Mouse (Mus musculus) heart, adult 9 months (tissue): ENCODE results near the gene Man2b2.
A peak's percentile ranks its signal among the peaks of the same experiment; 100 is the strongest.

ENCODE experiments used
- DNase-seq, 2 experiments: peaks; one replicate each; pipeline ENCODE4 v3.0.0; 2022; ENCODE audit warnings: low spot score in 2 of 2

Man2b2 gene

DNA sequence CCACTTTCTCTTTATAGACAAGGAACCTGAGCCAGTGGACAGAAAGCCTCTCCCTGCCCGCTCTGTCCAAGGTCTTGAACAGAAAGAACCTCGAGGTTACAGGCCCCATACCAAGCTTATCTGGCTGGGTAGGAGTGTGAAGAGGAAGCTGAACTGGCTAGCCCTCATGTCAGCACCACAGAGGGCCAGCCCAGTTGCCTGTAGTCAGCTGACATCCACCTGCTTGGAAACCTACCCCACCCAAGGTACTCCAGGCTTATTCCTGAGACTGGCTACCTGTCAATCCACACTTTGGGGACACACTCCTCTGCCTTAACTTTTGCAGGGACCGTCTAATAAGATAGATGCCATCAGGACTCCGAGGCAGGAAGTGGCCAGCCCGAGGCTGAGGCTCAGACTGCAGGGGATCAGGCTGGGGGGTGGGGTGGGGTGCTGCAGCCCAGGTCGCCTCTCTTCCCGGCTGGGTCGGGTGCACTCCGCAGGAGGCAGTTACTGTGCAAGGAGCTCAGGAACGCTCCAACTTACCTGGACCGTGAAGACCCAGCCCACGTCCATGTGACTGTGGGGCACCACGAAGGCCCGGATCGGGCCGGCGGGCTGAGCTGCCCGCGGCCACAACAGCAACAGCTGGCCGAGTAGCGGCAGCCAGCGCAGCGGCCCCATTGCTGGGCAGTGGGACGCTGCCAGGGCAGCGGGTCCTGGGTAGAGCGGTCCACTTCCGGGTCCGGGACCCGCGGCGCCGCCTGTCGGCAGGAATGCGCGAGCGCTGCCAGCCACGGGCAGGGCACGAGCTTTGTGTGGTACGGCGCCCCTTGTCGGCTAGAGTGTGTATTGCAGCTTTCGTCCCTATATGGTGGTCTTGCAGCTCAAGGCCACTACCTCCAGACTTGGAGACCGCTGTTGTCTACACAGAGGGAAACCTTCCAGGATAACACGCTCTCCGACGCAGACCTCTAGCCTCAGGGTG lies at the start of gene Man2b2:
Gene Man2b2, minus strand, starts transcription at position 741 of the 967 bp plus-strand sequence.
- DNase-seq, result peak; percentile 81 to 90

DNA sequence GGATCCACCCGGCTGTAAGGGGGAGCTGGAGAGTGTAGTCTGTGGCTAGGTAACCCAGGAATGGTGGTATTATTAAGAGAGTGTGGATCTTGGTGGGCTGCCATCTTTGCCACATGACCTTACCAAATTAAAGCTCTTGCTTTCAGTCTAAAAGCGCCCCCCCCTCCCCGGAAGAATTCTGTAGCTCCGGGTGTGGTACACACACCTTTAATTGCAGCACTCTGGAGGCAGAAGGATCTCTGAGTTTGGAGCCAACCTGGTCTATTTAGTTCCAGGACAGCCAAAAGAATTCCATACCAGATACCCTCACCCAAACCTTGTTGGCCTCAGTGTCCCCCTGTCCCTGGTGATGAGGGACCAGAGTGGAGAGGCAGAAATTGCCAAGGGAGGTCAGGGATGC lies 48.3 kb upstream of the Man2b2 start:
- DNase-seq, result no peak

DNA sequence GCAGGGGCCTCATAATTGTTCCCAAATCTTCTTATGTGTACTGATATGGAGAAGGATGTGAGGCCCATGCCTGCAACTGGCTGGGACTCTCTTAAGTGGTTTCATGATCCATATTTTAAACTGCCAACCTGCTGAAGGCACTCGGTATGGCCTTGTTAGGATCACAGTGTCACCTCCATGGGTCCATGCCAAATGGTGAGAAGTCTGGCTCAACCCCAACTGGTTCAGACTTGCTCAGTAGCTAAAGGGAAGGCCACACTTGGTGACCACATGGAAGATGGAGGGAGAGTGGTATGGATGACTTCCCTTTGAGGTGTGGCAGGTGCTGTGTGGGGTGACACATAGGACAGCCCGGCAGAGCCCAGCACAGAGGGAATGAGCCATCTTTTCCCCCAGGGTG lies 47.2 kb upstream of the Man2b2 start:
- no peak for DNase-seq

DNA sequence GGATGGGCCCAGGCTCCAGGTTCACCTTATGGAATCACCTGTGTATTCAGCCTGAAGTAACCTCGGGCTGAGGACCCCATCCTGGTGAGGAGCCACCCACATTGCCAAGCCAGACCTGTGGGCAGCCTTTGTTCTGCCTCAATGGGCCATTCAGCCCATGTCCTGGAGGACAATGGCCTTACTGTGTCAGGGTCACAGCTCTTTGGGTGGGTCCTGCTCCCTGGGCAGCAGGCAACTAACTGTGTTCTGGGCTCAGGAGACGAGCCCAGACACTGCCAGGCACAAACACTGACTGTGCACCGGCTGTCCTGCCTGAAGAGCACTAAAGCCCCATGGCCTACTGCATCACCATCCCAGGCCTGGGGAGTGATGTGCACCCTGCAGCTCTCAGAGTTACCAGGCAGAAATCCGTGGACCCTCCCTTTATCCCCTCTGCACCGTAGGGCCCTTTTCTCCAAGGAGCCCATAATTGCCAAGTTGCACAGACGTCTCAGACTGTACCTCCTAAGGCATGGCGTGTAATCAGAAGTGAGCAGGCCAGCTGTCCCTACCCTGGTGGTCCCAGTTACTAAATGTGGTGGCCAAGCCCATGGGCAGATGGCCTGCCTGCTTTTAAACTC lies 46.4 kb upstream of the Man2b2 start:
- DNase-seq, result no peak

DNA sequence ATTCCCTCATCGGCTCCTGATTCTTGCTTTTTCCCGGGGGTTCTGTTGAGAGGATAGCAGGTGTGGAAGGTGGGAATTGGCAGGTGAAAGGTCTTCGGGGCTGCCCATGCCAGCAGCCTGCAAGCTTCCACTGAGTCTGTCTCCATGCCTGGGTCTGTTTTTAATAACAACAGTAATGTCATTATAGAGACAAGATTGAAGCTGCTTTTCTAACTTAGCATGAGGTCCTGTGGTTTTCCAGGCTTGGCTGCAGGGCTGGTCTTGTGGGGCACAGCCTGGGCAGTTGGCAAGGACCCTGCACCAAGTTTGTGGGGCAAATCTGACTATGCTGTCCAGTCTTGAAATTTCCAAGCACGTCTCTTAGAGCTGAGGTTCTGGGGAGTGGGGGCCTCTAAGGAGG lies 45.5 kb upstream of the Man2b2 start:
- DNase-seq, result no peak

DNA sequence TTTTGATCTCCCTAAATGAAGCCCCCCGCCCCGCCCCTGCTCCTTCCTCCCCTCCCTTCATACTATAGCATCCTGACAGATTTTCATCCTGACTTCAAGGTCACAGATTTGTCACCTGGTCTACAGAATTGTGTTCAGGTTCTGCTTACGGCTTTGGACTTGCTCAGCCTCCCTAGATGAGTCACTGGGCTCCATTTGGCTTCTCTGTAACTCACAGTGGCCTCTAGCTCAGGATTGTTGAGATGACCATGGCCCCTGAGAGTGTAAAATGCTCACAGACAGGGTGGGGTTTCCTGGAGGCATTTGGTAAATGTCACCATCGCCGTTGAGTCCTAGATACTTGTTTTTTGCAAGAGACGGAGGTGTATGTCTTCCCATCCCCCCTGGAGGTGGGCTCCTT lies 40.5 kb upstream of the Man2b2 start:
- no peak for DNase-seq

DNA sequence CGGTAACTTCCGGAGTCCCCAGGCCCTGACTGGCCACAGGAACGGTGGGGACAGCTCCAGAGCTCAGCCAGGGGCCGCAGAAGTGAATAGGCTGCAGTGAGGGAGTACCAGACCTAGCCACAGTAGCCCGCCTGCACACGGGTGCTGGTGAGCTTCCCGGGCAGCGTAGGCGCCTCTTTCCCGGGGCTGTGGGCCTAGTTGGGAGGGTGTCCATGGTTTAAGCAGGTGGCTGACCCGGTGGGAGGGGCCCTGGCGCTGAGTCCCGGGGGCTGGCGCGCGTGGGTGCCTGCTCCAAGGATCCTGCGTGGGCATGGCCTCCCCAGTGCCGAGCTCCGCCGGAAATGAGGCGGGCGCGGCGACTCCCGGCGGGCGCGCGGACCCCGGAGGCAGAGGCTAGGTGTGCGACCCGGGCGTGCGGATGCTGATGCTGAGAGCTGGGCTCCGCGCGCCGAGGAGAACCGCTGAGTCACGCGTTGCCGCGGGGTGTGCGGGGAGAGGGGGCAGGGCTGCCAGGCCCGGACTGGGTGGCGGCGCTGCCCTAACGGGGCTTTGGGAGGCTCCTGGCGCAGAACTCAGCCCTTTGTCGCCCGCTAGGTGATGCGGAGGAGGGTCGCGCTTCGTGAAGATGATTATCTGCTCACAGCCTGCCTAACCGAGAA lies 39.3 kb upstream of the Man2b2 start:
- DNase-seq, result no peak

DNA sequence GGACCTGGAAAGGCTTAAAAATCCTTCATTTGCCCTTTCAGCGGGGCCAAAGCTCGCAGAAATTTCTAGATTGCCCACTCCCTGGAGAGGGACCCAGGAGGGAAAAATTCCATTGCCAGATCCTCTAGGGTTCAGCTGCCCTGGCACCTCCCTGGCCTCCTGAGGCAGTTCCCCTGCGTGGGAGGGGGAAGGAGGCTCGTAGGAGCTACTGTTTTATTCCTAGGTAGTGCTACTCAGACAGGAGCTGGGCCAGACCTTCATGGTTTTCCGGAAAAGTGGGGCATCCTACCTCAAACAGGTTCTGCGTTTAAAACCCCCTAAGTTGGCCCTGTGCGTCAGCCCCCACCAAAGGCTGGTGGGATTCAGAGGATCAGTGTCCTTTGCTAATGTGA lies 38.7 kb upstream of the Man2b2 start:
- no peak for DNase-seq

DNA sequence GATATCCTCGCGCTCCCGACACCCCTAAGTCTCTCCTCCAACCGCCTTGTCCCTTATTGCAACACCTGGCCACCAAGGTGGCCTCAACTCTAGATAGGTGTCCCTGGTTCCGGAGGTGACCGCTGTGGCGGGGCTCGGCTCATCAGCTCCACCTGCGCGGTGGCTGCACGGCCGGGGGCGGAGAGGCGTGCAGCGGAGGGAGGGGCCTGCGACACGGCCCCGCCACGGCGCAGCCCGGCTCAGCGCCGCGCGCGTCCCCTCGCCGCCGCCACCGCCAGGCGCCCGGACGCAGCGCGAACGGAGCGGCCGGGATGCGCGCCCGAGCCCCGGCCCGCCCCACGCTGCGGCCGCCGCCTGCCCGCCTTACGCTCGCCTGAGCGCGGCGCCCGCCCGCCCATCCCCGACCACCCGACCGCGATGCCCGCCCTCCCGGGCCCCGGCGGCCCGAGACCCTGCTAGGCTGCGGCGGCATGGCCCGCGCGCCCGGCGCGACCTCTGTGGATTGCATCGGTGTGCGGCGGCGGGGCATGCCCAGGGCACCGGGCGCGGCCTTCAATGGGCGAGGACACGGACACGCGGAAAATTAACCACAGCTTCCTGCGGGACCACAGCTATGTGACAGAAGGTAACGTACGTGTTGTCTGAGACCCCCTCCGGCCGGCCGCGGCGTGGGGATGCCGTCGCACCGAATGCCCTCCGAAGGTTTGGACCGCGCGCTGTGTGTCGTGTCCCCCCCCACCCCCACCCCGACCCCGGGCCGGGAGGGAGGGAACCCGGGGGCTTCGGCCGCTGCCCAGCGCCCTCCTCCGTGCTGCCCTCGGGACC lies 38.0 kb upstream of the Man2b2 start, which contains the start of gene Ppp2r2c:
Gene Ppp2r2c, plus strand, starts transcription at position 248 of the 825 bp plus-strand sequence.
- no peak for DNase-seq

DNA sequence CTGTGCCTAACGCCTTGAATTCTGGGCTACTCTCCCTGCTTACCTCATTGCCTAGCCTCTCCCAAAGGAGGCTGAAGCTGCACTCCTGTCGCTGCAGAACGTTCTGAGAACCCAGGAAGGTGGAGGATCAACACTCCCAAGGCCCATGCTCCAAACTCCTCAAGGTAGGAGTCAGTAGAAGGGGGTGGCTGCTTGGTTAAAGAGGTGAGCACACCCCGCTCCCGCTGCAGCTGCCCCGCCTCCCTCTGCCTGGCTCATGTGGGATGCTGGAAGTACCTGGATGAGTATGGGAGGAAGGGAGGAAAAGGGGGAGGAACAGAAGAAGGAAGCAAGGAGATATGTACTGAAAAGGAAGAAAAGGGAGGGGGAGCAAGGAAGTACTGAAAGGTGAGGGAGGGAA lies 37.1 kb upstream of the Man2b2 start:
- DNase-seq, result no peak

DNA sequence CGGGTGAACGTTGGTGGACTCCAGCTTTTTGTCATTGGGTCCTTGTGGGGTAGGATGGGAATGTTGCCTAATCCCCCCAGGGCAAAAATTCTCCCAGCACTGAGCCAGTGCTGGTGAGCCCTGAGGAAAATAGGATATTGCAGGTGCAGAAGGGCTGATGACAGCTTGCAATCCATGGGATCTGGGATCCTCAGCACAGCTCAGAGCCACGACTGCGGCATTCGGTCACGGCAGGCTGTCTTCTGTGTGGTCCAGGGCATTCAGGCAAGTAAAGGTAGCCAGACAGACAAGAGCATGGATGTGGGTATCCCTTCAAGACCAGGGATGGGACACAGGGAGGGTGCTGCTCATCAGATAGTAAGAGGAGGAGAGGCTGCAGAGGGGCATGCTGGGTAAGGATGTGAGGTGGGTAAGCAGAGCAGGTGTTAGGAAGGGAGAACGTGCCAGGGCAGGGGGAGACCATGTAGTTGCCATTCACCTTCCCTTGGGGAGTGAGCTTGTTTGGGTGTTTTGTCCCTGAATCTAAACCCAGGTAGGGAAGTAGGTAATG lies 36.3 kb upstream of the Man2b2 start:
- DNase-seq, result no peak

DNA sequence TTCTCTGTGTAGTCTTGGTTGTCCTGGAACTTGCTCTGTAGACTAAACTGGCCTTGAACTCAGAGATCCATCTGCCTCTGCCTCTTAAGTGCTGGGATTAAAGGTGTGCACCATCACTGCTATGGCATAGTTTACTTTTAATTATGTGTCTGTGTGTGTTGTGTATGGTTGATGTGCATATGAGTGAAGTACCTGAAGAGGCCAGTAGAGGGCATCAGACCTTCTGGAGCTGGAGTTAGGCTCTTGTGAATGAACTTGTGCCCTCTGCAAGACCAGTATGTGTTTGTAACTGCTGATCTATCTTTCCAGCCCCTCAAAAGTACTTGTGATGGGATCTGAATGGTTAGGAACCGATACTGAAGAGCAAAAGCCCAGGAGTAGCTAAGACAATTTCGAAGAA lies 30.6 kb upstream of the Man2b2 start:
- DNase-seq, result no peak

DNA sequence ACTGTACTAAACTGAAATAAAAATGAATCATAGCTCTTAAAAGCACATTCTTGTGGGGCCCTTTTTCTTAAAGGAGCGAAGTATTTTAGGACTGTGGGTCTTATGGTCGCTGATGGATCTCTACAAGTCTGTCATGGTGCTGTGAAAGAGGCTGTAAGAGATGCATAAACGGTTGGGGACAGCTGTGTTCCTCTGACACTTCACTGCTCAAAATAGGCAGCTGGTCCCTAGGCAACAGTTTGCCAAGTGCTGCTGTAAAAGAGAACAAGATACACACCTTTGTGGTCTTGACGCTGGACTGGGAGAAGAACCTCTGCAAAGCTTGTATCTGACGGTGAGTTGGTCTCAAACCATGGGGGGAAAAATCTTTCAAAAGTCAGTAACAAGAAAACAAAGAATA lies 27.1 kb upstream of the Man2b2 start:
- DNase-seq, result no peak

DNA sequence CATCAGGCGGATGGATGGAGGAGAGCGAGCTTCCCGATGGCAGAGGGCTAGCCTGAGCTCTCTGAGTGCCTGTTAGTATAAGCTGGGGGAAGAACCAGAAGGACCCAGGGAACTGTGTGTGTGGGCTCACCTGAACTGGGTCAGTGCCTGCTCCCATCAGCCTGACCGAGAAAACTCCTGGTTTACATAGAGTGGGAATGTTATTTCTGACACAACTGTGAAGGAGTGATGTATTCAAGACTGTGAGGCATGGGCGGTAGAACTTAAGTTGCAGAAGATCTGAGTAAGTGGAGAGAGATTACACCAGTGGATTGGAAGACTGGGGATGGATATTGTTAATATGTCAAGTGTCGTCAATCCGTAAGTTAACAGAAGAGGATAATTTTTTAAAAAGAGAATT lies 26.1 kb upstream of the Man2b2 start:
- DNase-seq, result no peak

DNA sequence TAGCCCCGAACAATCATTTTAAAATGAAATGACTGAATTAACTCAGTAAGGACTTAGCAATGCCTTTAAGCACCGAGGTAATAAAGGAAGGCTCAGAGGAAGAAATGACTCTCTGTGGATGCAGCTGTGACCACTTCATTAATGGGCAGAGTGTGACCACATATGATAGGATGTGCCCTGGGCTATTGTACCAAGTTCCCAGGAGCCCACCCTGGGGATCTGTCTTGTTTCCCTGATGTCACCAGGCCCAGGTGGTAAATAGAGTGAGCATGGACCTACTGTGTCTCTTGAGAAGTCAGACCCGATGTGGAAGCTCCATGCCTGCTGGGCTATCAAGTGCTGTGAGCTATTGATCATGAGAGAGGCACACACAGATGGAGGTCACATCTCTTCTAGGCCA lies 24.7 kb upstream of the Man2b2 start:
- DNase-seq, result no peak

DNA sequence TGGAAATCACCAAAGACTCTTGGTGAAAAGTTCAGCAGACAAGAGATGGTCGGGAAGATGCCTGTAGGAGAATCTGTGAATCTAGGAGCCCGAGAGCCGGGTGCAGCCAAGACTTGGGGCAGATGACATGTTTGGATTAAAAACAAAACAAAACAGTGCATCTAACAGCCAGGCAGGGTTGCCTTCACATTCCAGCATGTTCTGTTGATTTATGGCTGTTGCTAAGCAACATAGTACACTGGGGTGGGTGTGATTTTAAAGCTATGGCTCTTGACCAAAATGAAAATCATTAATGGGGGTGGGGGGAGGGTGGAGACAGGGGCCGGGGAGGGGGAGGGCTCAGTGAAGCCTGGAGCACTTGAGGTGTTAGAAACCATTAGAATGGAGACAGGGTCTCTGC lies 21.1 kb upstream of the Man2b2 start:
- no peak for DNase-seq

DNA sequence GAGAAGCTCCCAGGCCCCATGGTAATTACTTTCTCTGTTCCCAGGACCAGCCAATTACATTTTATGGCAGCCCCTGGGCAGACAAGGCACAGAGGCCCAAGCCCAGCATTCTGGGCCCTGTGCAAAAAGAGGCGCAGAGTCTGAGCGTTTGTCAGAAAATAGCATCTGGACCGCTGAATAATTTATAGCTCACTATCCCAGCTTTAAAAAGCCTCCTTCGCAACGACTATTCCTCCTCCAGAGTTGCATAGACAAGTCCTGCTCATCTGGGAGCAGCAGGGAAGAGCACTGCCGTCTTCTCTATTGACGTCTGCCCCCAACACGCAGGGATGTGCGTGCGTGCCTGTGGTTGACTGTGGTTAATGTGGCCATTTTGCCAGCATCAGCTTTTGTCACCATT lies 14.0 kb upstream of the Man2b2 start:
- no peak for DNase-seq

DNA sequence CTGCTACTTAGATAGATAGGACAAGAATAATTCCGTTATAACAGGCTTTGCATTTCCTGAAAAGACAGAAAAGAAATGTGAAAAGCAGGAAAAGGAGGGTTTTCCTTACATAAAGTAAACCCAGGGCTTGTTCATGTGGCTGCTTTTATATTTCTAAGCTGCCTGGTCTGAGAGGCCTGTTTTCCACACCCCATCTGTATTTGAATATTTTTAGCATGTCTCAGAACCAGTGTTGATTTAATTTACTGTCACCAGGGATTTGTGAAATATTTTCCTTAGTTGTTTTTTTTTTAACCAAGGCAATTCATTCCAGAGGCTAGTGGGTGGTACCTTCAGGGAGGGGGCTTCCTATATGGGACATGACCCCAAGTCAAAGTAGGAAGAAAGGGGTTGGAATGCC lies 11.2 kb upstream of the Man2b2 start:
- DNase-seq, result no peak

DNA sequence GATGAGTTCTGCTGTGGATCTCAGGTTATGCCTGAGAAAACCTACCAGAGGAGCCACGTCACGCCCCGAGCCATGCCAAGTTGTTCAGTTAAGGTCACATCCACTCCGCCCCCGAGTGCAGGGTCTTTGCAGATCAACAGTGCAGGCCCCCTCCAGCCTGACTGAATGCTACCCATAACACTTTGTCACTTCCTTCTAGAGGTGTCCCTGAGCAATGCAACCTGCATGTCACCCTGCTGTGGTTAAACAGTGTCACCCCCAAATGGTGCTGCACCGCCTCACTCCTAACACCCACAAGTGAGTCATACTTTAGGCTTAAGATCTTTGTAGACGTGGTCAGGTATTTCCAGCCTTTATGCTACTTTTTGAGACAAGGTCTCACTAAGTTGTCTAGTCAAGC lies 9.6 kb upstream of the Man2b2 start:
- no peak for DNase-seq

DNA sequence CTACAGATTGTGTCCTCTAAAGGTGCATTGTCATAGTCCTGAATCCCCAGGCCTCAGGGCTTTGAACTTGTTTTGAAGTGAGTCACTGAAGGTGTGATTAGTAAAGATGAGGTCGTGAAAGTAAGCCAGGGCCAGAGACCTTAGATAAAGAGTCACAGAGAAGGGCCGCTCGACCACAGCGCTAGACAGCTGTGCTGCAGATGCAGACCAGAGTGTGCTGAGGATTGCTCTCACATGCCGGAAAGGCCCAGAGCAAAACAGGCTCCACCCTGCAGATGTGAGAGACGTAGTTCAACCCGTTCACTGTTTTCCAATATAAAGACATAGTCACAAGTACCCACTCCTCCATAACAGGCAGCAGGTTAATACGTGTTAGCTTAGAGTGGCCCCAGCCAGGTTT lies 9.1 kb upstream of the Man2b2 start:
- DNase-seq, result no peak

DNA sequence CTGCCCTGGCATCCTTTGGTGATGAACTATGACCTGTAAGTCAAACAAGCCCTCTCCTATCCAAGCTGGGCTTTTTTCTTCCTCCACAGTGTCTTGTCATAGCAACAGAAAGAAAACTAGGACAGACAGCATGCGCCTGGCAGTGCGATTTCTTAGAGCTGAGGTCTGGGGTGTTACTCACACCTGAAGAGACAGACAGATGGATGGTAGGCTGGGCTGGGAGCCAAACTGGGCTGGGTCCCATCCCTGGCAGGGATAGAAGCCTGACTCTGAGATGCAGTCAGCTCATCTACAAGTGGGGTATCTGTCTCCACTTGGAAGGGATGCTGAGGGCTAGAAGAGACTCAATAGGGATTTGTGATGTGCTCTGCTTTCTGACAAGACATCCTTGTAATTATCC lies 8.6 kb upstream of the Man2b2 start:
- no peak for DNase-seq

DNA sequence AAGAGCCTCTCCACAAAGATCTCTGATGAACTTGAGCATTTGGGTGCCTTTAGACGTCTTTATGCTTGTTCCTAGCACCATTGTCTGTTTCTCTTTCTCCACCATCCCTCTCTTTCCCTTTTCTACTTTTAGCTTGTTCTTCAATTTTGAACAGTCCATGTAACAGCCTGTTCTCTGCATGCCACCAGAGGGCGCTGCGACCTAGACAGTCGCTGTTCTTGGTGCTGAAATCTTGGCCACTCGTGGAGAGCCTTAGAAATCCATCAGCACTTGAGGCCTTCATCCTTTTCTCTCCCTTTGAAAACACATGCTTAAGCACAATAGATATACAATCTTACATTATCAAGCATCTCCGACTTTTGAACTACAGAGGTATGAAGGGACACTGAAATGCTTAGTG lies 5.5 kb upstream of the Man2b2 start:
- DNase-seq, result no peak
